Mouse (Mus musculus): ENCODE results near the gene Hexdc. TPM values are rescaled to one million over a fixed set of nuclear protein-coding genes. Genes with fewer than 3 reads are reported as not detected.

Hexdc gene
- polyA plus RNA-seq, 1 experiment from 2014 or later = 33.7 TPM

DNA sequence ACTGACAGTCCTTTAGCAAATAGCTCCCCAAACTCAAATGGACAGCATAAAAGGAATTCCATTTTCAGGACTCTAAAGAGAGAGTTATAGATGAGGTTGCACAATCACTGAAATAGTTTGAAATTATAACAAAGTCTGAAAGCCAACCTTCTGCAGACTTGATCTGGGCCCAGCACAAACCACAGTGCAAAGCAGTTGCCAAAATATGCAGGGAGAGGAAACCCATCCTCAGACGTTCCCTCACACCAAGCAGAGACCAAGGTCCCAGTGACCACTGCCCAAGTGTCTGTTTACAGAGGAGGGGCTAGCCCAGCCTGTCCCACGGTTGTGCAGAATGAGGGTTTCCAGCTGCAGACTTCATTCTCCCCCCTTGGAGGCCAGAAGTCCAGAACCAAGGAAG is 5.6 kb upstream of the Hexdc start:
- 69% methylated on average over 2 of the region's 2 CpGs for WGBS
- Histone ChIP-seq H3K4me2 (no peak overlapping the region), H3K9ac (no peak overlapping the region), H3K4me1 (peaks cover 5% of the 10 kb centered on the region), H3K36me3 (replicated peaks) (peaks cover 8% of the 10 kb centered on the region; the same call in 1 of the 2 replicates), H3K4me3 (no peak overlapping the region), H3K27ac (no peak overlapping the region), H3K27me3 (replicated peaks) (no peaks in the 10 kb centered on the region), H3K9me3 (no peaks in the 10 kb centered on the region)
- no peak for ATAC-seq (replicated peaks)

DNA sequence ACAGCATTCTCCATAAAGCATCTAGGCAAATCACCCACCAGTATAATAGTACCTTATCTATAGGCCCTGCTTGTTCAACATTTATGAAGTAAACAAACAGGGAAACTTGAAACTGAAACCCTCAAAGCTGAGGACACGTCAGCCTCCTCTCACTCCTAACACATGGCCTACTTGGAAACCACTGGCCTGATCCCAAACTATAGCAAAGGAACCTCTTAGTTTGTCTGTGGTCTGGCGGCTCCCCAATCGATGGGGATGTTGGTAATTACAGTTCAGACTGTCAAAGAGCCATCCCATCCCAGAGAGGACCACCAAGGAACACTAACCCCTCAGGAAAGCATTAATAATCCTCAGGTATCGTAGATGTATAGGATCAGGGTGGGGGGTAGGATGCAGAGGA is 4.4 kb upstream of the Hexdc start:
- H3K9ac ChIP-seq = no peak overlapping the region
- no peaks in the 10 kb centered on the region for H3K27me3 ChIP-seq (replicated peaks)
- peaks cover 6% of the 10 kb centered on the region; the same call in 1 of the 2 replicates for H3K36me3 ChIP-seq (replicated peaks)
- H3K9me3 ChIP-seq = no peaks in the 10 kb centered on the region
- 76% methylated on average over 4 of the region's 4 CpGs for WGBS
- H3K4me1 ChIP-seq = peaks cover 8% of the 10 kb centered on the region
- no peak for ATAC-seq (replicated peaks)
- no peak overlapping the region for H3K4me2 ChIP-seq
- H3K4me3 ChIP-seq = no peak overlapping the region
- no peak overlapping the region for H3K27ac ChIP-seq

DNA sequence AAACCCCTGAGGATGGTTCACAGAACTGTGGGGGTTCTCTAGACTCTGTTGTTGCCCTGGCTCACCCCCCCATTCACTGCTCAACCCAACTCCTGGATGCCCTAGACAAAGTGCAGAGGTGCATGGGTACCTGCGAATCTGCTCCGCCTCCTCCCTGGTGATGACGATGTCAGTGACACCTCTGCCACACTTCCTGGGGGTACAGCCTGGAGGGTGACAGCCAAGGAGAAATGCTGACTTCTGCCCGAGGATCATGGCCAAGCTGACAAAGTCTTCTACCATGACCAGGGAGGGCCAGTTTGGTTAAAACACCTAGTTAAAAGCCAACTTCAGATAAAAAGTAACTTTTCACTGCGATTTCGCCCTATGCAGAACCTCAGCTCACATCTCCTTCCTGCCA is 3.5 kb upstream of the Hexdc start:
- 89% methylated on average over 6 of the region's 6 CpGs for WGBS
- H3K9me3 ChIP-seq = no peaks in the 10 kb centered on the region
- H3K9ac ChIP-seq = no peak overlapping the region
- no peak for ATAC-seq (replicated peaks)
- no peak overlapping the region for H3K27ac ChIP-seq
- H3K36me3 ChIP-seq (replicated peaks) = peaks cover 4% of the 10 kb centered on the region; the same call in 1 of the 2 replicates
- peaks cover 12% of the 10 kb centered on the region for H3K4me1 ChIP-seq
- H3K27me3 ChIP-seq (replicated peaks) = no peaks in the 10 kb centered on the region
- no peak overlapping the region for H3K4me2 ChIP-seq
- H3K4me3 ChIP-seq = no peak overlapping the region

DNA sequence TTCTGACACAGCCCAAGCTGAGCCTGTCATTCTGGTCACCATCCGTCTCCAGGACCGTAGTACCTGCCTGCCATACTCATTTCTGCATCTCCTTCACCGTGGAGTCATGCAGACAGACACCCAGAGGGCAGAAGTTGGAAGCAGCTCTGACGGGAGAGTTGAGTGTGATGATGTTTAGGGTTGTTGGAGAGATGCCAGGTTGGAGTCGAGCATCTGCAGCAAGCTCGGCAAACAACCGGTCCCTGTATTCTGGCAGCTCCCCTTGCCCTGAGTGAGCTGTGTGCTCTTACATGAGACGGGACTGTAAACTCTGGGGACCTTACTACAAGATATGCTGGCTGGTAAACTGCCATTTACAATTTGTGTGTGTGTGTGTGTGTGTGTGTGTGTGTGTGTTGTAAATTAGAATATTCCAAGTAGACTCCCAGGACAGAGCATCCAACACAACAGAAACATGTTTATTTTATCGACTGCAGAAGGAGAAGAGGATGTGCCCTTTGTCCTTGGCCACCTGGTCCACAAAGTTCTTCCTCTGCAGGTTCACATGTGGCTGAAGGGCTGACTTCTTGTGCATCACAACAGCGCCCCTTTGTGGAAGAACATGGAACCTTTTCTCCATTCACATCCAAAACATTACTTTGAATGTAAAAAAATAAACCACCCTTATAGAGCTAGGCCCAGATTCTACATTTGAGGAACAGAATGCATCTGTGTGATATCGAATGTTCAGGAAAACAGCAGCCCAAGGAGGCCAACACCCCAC is 2.6 kb upstream of the Hexdc start:
- Histone ChIP-seq H3K9ac (no peak overlapping the region), H3K36me3 (replicated peaks) (no peaks in the 10 kb centered on the region), H3K4me3 (no peak overlapping the region), H3K4me1 (peaks cover 12% of the 10 kb centered on the region), H3K4me2 (no peak overlapping the region), H3K27me3 (replicated peaks) (no peaks in the 10 kb centered on the region), H3K27ac (no peak overlapping the region), H3K9me3 (no peaks in the 10 kb centered on the region)
- ATAC-seq (replicated peaks) = no peak
- WGBS = 63% methylated on average over 11 of the region's 11 CpGs

DNA sequence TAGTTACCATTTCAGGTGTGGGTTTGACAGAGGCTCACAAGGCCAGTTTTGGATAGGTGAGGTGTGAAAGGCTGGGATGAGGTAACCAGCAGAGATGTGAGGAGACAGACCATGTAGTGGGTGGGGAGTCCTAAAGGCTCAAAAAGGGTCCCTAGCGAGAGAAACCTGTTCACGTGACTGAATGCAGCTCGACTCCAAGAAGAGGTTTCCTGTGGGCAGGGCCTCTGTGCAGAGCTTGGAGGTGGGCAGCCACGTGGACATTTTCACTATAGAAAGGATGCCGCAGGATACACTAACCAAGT is 423 bp upstream of the Hexdc start:
- Histone ChIP-seq H3K27ac (peak overlapping the region; percentile 90), H3K4me2 (peak overlapping the region; percentile 59), H3K9me3 (no peaks in the 10 kb centered on the region), H3K27me3 (replicated peaks) (no peaks in the 10 kb centered on the region), H3K4me1 (peaks cover 12% of the 10 kb centered on the region), H3K4me3 (peak overlapping the region; percentile 68), H3K36me3 (replicated peaks) (peaks cover 9% of the 10 kb centered on the region; the same call in 1 of the 2 replicates), H3K9ac (peak overlapping the region; percentile 73)
- no peak for ATAC-seq (replicated peaks)
- 0% methylated on average over 5 of the region's 5 CpGs for WGBS

DNA sequence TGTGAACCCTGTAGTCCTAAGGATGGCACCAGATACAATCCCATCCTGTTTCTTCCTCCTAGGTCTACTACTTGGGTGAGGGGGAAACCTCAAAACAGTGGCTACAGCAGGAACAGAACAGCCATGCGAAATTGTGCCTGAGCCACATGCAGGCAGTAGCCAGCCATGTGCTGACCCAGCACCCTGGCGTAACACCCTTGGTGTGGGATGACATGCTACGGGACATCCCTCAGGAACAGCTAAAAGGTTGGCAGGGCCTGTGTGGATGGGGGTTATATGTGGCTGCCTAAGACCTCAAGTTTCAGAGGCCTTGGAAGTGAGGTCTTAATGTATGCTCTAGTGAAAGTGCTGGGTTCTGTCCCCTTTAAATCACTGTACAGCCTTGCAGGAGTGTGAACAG is 12.6 kb downstream of the Hexdc start:
- no peak overlapping the region for H3K4me2 ChIP-seq
- no peak overlapping the region for H3K4me3 ChIP-seq
- H3K36me3 ChIP-seq (replicated peaks) = peaks cover 27% of the 10 kb centered on the region; the same call in 1 of the 2 replicates
- no peaks in the 10 kb centered on the region for H3K9me3 ChIP-seq
- no peaks in the 10 kb centered on the region for H3K27me3 ChIP-seq (replicated peaks)
- 93% methylated on average over 3 of the region's 3 CpGs for WGBS
- H3K27ac ChIP-seq = no peak overlapping the region
- no peaks in the 10 kb centered on the region for H3K4me1 ChIP-seq
- ATAC-seq (replicated peaks) = no peak
- no peak overlapping the region for H3K9ac ChIP-seq

DNA sequence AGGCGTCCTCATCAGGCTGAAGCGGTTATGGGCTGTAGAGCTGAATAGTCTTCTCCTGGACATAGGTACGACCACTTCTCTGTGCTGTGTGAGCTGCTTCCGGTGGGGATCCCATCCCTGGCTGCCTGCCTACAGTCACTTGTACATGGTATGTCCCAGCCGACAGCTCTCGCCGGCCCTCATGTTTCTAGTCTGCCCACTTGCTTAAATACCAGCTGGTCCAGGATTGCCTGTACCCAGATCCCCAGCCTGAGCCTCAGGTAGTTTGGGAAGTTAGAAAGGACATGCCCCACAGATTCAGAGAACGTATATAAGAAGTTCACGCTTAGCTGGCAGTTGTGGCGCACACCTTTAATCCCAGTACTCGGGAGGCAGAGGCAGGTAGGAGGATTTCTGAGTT is 15.5 kb downstream of the Hexdc start:
- no peaks in the 10 kb centered on the region for H3K27me3 ChIP-seq (replicated peaks)
- H3K4me1 ChIP-seq = no peaks in the 10 kb centered on the region
- no peaks in the 10 kb centered on the region for H3K9me3 ChIP-seq
- H3K4me3 ChIP-seq = no peak overlapping the region
- 89% methylated on average over 11 of the region's 11 CpGs for WGBS
- H3K4me2 ChIP-seq = no peak overlapping the region
- no peak overlapping the region for H3K27ac ChIP-seq
- no peak for ATAC-seq (replicated peaks)
- no peak overlapping the region for H3K9ac ChIP-seq
- H3K36me3 ChIP-seq (replicated peaks) = peaks cover 42% of the 10 kb centered on the region; the same call in 1 of the 2 replicates

DNA sequence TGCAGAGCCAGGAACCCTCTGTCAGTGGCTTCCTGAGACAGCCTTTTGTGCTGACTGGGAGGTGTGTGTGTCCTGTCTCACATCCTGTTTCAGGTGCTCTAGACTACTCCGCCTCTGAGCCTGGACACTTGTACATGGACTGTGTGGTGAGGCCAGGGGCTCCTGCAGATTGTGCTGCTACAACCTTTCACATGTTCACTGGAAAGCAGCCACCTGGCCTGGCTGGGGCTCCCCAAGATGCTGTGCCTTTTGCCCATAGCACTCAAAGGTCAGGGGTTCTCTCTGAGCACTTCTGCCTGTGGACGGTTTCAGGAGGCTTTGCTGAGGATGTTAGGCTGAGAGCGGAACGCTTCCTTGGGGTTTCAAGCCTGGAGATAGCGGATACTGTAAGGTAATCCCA is 16.5 kb downstream of the Hexdc start:
- 91% methylated on average over 5 of the region's 5 CpGs for WGBS
- peaks cover 43% of the 10 kb centered on the region; the same call in 1 of the 2 replicates for H3K36me3 ChIP-seq (replicated peaks)
- no peak for ATAC-seq (replicated peaks)
- no peak overlapping the region for H3K4me3 ChIP-seq
- no peaks in the 10 kb centered on the region for H3K4me1 ChIP-seq
- H3K9ac ChIP-seq = no peak overlapping the region
- no peak overlapping the region for H3K4me2 ChIP-seq
- no peaks in the 10 kb centered on the region for H3K27me3 ChIP-seq (replicated peaks)
- no peaks in the 10 kb centered on the region for H3K9me3 ChIP-seq
- no peak overlapping the region for H3K27ac ChIP-seq

DNA sequence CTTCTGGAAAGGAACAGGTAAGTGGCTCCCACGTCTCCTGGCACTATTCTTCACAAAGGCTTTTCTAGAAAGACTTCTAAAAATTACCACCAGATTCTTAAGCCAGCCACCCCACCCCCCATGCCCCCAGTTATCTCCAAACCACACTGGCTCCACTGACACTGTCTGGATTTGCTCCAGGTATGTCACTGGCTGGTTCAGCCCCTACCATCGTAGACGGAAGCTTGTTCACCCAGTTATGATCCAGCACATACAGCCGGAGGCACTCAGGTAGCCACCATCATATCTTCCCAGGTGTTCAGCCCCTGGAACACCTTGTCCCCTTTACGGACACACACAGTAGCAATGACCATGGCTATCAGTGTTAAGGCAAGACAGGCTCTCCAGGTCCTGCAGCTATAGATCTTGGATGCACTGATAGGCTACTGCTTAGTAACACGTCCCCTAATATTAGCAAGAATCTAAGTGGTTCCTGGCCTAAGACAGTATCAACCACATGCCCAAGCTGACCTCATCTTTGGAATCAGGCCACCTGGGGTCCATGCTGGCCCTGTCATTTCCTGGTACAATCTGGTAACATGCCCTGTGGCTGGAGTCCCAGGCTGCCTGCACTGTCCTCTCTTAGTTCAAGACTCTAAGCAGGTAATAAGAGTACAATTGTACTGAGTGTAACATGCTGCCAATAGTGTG is 17.2 kb downstream of the Hexdc start:
- H3K36me3 ChIP-seq (replicated peaks) = peaks cover 39% of the 10 kb centered on the region; the same call in 1 of the 2 replicates
- WGBS = 91% methylated on average over 6 of the region's 6 CpGs

DNA sequence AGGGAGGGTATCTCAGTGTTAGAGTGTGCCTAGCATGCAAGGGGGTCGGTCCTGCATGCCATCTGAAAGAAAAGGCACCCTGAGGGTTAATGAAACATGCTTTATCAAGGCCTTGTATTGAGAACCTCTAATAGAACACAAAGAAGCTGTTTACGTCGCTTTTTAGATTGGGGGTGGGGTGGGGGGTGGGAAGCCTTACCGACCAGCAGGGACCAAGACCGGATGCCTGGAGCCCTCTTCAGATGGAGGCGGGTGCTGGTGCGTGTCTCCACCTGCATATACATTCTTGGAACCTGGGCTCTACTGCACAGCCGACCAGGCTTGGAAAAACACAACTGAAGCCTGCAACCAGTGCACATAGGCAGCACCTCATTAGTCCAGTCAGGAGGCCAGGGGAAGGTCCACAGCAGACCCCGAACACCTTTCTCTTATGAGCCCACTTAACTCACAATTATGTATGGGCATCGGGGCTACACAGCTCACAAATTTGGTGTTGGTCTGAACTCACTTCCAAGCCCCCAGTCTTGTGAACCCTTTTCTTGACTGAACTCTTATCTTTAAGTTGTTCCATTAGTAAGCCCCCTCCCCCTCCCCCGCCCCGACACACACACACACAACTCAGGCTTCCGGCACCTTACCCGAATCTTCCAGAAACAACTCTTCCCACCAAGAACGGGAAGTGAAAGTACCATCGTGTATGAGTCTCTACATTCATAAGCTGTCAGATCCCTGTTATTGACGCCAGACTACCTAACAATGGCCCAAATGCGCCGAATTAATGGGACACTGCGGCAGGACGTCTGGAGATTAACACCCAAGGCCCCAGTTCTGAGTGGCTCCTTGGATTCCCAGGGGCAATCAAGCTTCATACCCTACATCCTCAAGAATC is 24.1 kb downstream of the Hexdc start:
- H3K27ac ChIP-seq = peak overlapping the region; percentile 72
- H3K9me3 ChIP-seq = no peaks in the 10 kb centered on the region
- no peaks in the 10 kb centered on the region for H3K27me3 ChIP-seq (replicated peaks)
- H3K36me3 ChIP-seq (replicated peaks) = peaks cover 14% of the 10 kb centered on the region; the same call in 1 of the 2 replicates
- H3K4me2 ChIP-seq = peak overlapping the region; percentile 84
- H3K4me3 ChIP-seq = peak overlapping the region; percentile 68
- WGBS = 30% methylated on average over 21 of the region's 21 CpGs
- ATAC-seq (replicated peaks) = peak; percentile 26; the same call in 1 of the 2 replicates
- peaks cover 24% of the 10 kb centered on the region for H3K4me1 ChIP-seq
- H3K9ac ChIP-seq = peak overlapping the region; percentile 72

More for the DNA sequence above, 17.2 kb downstream of the Hexdc start:
- H3K27ac ChIP-seq = no peak overlapping the region
- no peak for ATAC-seq (replicated peaks)
- H3K9me3 ChIP-seq = no peaks in the 10 kb centered on the region
- no peaks in the 10 kb centered on the region for H3K4me1 ChIP-seq
- H3K4me3 ChIP-seq = no peak overlapping the region
- no peak overlapping the region for H3K4me2 ChIP-seq
- no peak overlapping the region for H3K9ac ChIP-seq
- no peaks in the 10 kb centered on the region for H3K27me3 ChIP-seq (replicated peaks)

DNA sequence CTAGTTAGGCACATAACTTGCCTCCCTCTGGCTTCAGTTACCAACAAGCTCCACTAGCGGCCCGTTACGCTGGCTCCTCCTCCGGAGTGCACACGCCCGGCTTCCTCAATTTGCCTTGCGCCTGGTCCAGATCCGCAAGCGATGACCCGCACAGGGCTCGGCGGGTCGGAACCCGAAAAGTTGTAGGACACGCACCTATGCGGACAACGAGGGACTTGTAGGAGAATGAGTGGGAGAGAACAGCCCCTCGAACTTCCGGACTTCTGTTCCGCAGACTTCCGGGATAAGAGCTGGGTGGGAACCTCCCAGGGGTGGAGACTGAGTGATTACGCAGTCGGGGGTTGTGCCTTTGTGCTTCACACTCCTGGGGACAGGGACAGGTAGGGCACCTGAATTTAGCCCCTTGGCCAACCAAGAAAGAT is 24.8 kb downstream of the Hexdc start, which contains the start of gene Cybc1:
Gene Cybc1 (minus strand): TSS at position 305 of the 422 bp plus-strand sequence.
- Histone ChIP-seq H3K9me3 (no peaks in the 10 kb centered on the region), H3K4me3 (peak within 1 kb of the TSS; percentile 68), H3K4me2 (peak within 1 kb of the TSS; percentile 84), H3K27ac (peak within 1 kb of the TSS; percentile 72), H3K4me1 (peaks cover 24% of the 10 kb centered on the region), H3K36me3 (replicated peaks) (0 out of 2 replicates have a peak, but pooled peaks cover 7% of the 10 kb centered on the region), H3K9ac (peak within 1 kb of the TSS; percentile 72), H3K27me3 (replicated peaks) (no peaks in the 10 kb centered on the region)
- WGBS = under 1% methylated on average over 23 of the region's 23 CpGs
- peak; percentile 89 for ATAC-seq (replicated peaks)

DNA sequence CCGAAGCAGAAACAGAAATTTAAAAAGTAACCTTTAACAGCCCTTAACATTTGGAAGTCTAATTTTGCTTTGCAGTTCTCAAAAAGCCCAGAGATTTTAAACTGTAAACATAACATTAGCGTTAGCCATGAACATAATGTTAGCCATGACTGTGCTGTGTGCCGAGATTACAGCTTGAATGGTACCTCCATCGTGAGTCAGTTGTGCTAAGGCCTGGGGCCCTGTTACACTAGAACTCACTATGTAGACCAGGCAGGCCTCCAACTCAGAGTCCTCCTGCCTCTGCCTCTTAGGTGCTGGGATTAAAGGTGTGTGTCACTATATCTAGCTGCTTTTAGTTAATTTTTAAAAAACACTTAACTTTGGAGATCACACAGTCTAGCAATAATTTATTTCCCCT is 27.0 kb downstream of the Hexdc start:
- Histone ChIP-seq H3K4me3 (no peak overlapping the region), H3K4me2 (no peak overlapping the region), H3K9me3 (no peaks in the 10 kb centered on the region), H3K9ac (no peak overlapping the region), H3K27ac (no peak overlapping the region), H3K4me1 (peaks cover 31% of the 10 kb centered on the region), H3K36me3 (replicated peaks) (no peaks in the 10 kb centered on the region), H3K27me3 (replicated peaks) (no peaks in the 10 kb centered on the region)
- 78% methylated on average over 4 of the region's 4 CpGs for WGBS
- ATAC-seq (replicated peaks) = no peak

Measured in midbrain, embryonic 15.5 days (tissue).